Mouse (Mus musculus) cerebellum, postnatal 4 days (tissue): Measurements from ENCODE around the gene Tmem238l.

ENCODE experiments used
- DNase-seq, 2 experiments: peaks; one replicate each; pipeline ENCODE4 v3.0.0; 2022; ENCODE audit warnings: low spot score in 2 of 2, mixed read lengths in 1 of 2

The Tmem238l gene

GRCm38 (mm10) chr11:66975606-66976330, 19.3 kb downstream of the Tmem238l start:
- DNase-seq, result no peak

- DNase-seq, result no peak
Measured at GRCm38 (mm10) chr11:66981336-66982115, 25.1 kb downstream of the Tmem238l start.

GRCm38 (mm10) chr11:66982794-66983193, 26.4 kb downstream of the Tmem238l start:
- DNase-seq, result peak in 1 of 2 experiments; percentile 56

- no peak for DNase-seq
Measured at GRCm38 (mm10) chr11:66983422-66984164, 27.2 kb downstream of the Tmem238l start.

GRCm38 (mm10) chr11:66984165-66985135, 28.0 kb downstream of the Tmem238l start:
- DNase-seq, result peak; percentile 58 to 84

- DNase-seq, result no peak
Measured at GRCm38 (mm10) chr11:66985136-66985702, 28.8 kb downstream of the Tmem238l start.

- no peak for DNase-seq
Measured at GRCm38 (mm10) chr11:66992150-66992549, 35.7 kb downstream of the Tmem238l start.

GRCm38 (mm10) chr11:66993674-66994073, 37.2 kb downstream of the Tmem238l start:
- DNase-seq, result no peak

- no peak for DNase-seq
Measured at GRCm38 (mm10) chr11:66996446-66996845, 40.0 kb downstream of the Tmem238l start.

- peak in 1 of 2 experiments; percentile 63 for DNase-seq
Measured at GRCm38 (mm10) chr11:66998467-66999403, 42.3 kb downstream of the Tmem238l start.

- DNase-seq, result no peak
Measured at GRCm38 (mm10) chr11:67000671-67001070, 44.2 kb downstream of the Tmem238l start.

GRCm38 (mm10) chr11:67001717-67002116, 45.3 kb downstream of the Tmem238l start:
- no peak for DNase-seq

GRCm38 (mm10) chr11:67002911-67003310, 46.5 kb downstream of the Tmem238l start:
- peak in 1 of 2 experiments; percentile 34 for DNase-seq

- DNase-seq, result peak in 1 of 2 experiments; percentile 47
Measured at GRCm38 (mm10) chr11:67007961-67008360, 51.5 kb downstream of the Tmem238l start.

- DNase-seq, result no peak
Measured at GRCm38 (mm10) chr11:67008528-67008927, 52.1 kb downstream of the Tmem238l start.

GRCm38 (mm10) chr11:67010430-67010829, 54.0 kb downstream of the Tmem238l start:
- peak in 1 of 2 experiments; percentile 30 for DNase-seq

GRCm38 (mm10) chr11:67011635-67012034, 55.2 kb downstream of the Tmem238l start:
- no peak for DNase-seq
